Mouse (Mus musculus) heart, embryonic 12.5 days (tissue): ENCODE data around the gene Fggy. TPM values are rescaled to one million over a fixed set of nuclear protein-coding genes. Genes with fewer than 3 reads are reported as not detected.

Source experiments
- ATAC-seq: fragments of 200-750 bp; cut with Nextera tagmentation; 2 replicates; pipeline ENCODE4 v1.8.0; 2017; ENCODE audit warnings: moderate TSS enrichment, moderate library complexity; ENCODE audit not compliant: insufficient number of reproducible peaks, low FRiP score
- H3K27ac ChIP-seq: fragments of 300-500 bp; sonication (generic); 2 replicates; pipeline ENCODE4 v1.5.1; 2016; ENCODE audit warnings: mild to moderate bottlenecking, moderate library complexity; ENCODE audit not compliant: poor library complexity, severe bottlenecking
- H3K27me3 ChIP-seq: fragments of 300-500 bp; sonication (generic); replicated peaks from 2 replicates; pipeline ENCODE4 v1.6.1; 2016; ENCODE audit warnings: mild to moderate bottlenecking, moderate library complexity
- H3K36me3 ChIP-seq: fragments of 300-500 bp; sonication (generic); 2 replicates; pipeline ENCODE4 v1.6.1; 2016; ENCODE audit warnings: mild to moderate bottlenecking, moderate library complexity
- H3K4me1 ChIP-seq: fragments of 300-500 bp; sonication (generic); replicated peaks from 2 replicates; pipeline ENCODE4 v1.6.1; 2016; ENCODE audit warnings: mild to moderate bottlenecking
- H3K4me2 ChIP-seq: fragments of 300-500 bp; sonication (generic); 2 replicates; pipeline ENCODE4 v1.6.1; 2016; ENCODE audit warnings: mild to moderate bottlenecking, moderate library complexity
- H3K4me3 ChIP-seq: fragments of 300-500 bp; sonication (generic); 2 replicates; pipeline ENCODE4 v1.5.1; 2016; ENCODE audit warnings: mild to moderate bottlenecking
- H3K9ac ChIP-seq: fragments of 300-500 bp; sonication (generic); 2 replicates; pipeline ENCODE4 v1.6.1; 2016; ENCODE audit warnings: mild to moderate bottlenecking, moderate library complexity
- H3K9me3 ChIP-seq: fragments of 300-500 bp; sonication (generic); replicated peaks from 2 replicates; pipeline ENCODE4 v1.6.1; 2016; ENCODE audit warnings: mild to moderate bottlenecking, moderate library complexity
- WGBS: fragments of 180-500 bp; shearing (Covaris S2); methylation state at CpG from one replicate; pipeline ENCODE4 v1.1.7; 2016; 5-methylcytosine and 5-hydroxymethylcytosine counted together
- polyA plus RNA-seq: library from polyadenylated mRNA; unstranded; fragments of >200 nt; fragmentation: Nextera tagmentation; extraction: Ambion mirVana; gene quantifications from 2 replicates; pipeline ENCODE4 v1.2.1, GENCODE M21; 2016

The Fggy gene
- polyA plus RNA-seq, 1 experiment from 2014 or later: 5.8 TPM

- Histone ChIP-seq H3K4me3 (no peak overlapping the region), H3K36me3 (no peaks in the 10 kb centered on the region), H3K27ac (no peak overlapping the region), H3K9me3 (no peaks in the 10 kb centered on the region), H3K9ac (no peak overlapping the region), H3K4me2 (no peak overlapping the region), H3K4me1 (peaks cover 21% of the 10 kb centered on the region), H3K27me3 (no peaks in the 10 kb centered on the region)
- WGBS: 74% methylated on average over 6 of the region's 6 CpGs
- ATAC-seq: no peak
Observed at GRCm38 (mm10) chr4:95752538-95753188, 195.4 kb downstream of the Fggy start.

- H3K4me2 ChIP-seq: no peak overlapping the region
- H3K9ac ChIP-seq: no peak overlapping the region
- no peak overlapping the region for H3K27ac ChIP-seq
- WGBS: 52% methylated on average over 5 of the region's 5 CpGs
- H3K9me3 ChIP-seq: no peaks in the 10 kb centered on the region
- H3K36me3 ChIP-seq: no peaks in the 10 kb centered on the region
- no peak for ATAC-seq
- H3K4me3 ChIP-seq: no peak overlapping the region
- H3K27me3 ChIP-seq: no peaks in the 10 kb centered on the region
- no peaks in the 10 kb centered on the region for H3K4me1 ChIP-seq
Observed at GRCm38 (mm10) chr4:95759027-95759731, 201.9 kb downstream of the Fggy start.

GRCm38 (mm10) chr4:95765359-95765758, 208.1 kb downstream of the Fggy start:
- H3K4me2 ChIP-seq: no peak overlapping the region
- H3K9ac ChIP-seq: no peak overlapping the region
- ATAC-seq: no peak
- H3K9me3 ChIP-seq: no peaks in the 10 kb centered on the region
- H3K4me3 ChIP-seq: no peak overlapping the region
- H3K27me3 ChIP-seq: no peaks in the 10 kb centered on the region
- H3K36me3 ChIP-seq: no peaks in the 10 kb centered on the region
- H3K27ac ChIP-seq: no peak overlapping the region
- WGBS: 75% methylated on average over 2 of the region's 2 CpGs
- no peaks in the 10 kb centered on the region for H3K4me1 ChIP-seq

GRCm38 (mm10) chr4:95770469-95770868, 213.2 kb downstream of the Fggy start:
- no peaks in the 10 kb centered on the region for H3K9me3 ChIP-seq
- no peak for ATAC-seq
- no peak overlapping the region for H3K27ac ChIP-seq

GRCm38 (mm10) chr4:95771542-95771941, 214.2 kb downstream of the Fggy start:
- H3K27me3 ChIP-seq: no peaks in the 10 kb centered on the region
- 82% methylated on average over 3 of the region's 3 CpGs for WGBS
- no peak overlapping the region for H3K9ac ChIP-seq
- H3K36me3 ChIP-seq: no peaks in the 10 kb centered on the region
- peaks cover 12% of the 10 kb centered on the region for H3K4me1 ChIP-seq
- H3K4me2 ChIP-seq: no peak overlapping the region
- no peak for ATAC-seq
- H3K4me3 ChIP-seq: no peak overlapping the region
- H3K9me3 ChIP-seq: no peaks in the 10 kb centered on the region
- H3K27ac ChIP-seq: no peak overlapping the region

More at GRCm38 (mm10) chr4:95770469-95770868, 213.2 kb downstream of the Fggy start:
- no peaks in the 10 kb centered on the region for H3K36me3 ChIP-seq
- no peak overlapping the region for H3K9ac ChIP-seq
- peaks cover 12% of the 10 kb centered on the region for H3K4me1 ChIP-seq
- 67% methylated on average over 5 of the region's 5 CpGs for WGBS
- H3K4me3 ChIP-seq: no peak overlapping the region
- no peaks in the 10 kb centered on the region for H3K27me3 ChIP-seq
- no peak overlapping the region for H3K4me2 ChIP-seq

- H3K9me3 ChIP-seq: no peaks in the 10 kb centered on the region
- ATAC-seq: no peak
- H3K4me2 ChIP-seq: no peak overlapping the region
- no peak overlapping the region for H3K9ac ChIP-seq
- H3K27ac ChIP-seq: no peak overlapping the region
- H3K27me3 ChIP-seq: no peaks in the 10 kb centered on the region
- H3K4me1 ChIP-seq: peaks cover 12% of the 10 kb centered on the region
- no peaks in the 10 kb centered on the region for H3K36me3 ChIP-seq
- WGBS: 64% methylated on average over 4 of the region's 4 CpGs
- no peak overlapping the region for H3K4me3 ChIP-seq
Observed at GRCm38 (mm10) chr4:95771945-95772344, 214.6 kb downstream of the Fggy start.

- no peaks in the 10 kb centered on the region for H3K9me3 ChIP-seq
- H3K4me3 ChIP-seq: no peak overlapping the region
- ATAC-seq: no peak
- no peak overlapping the region for H3K9ac ChIP-seq
- no peaks in the 10 kb centered on the region for H3K27me3 ChIP-seq
- no peak overlapping the region for H3K4me2 ChIP-seq
- 63% methylated on average over 3 of the region's 3 CpGs for WGBS
- H3K27ac ChIP-seq: no peak overlapping the region
- peaks cover 12% of the 10 kb centered on the region for H3K4me1 ChIP-seq
- H3K36me3 ChIP-seq: no peaks in the 10 kb centered on the region
Observed at GRCm38 (mm10) chr4:95772663-95773062, 215.4 kb downstream of the Fggy start.

GRCm38 (mm10) chr4:95775574-95775973, 218.3 kb downstream of the Fggy start:
- Histone ChIP-seq H3K27ac (no peak overlapping the region), H3K9ac (no peak overlapping the region), H3K4me3 (no peak overlapping the region), H3K27me3 (no peaks in the 10 kb centered on the region), H3K4me1 (peaks cover 12% of the 10 kb centered on the region), H3K4me2 (no peak overlapping the region), H3K9me3 (no peaks in the 10 kb centered on the region), H3K36me3 (no peaks in the 10 kb centered on the region)
- ATAC-seq: no peak
- WGBS: 71% methylated on average over 3 of the region's 3 CpGs

- no peaks in the 10 kb centered on the region for H3K9me3 ChIP-seq
- H3K4me3 ChIP-seq: no peak overlapping the region
- ATAC-seq: no peak
- peaks cover 10% of the 10 kb centered on the region for H3K4me1 ChIP-seq
- no peak overlapping the region for H3K9ac ChIP-seq
- no peaks in the 10 kb centered on the region for H3K27me3 ChIP-seq
- H3K36me3 ChIP-seq: no peaks in the 10 kb centered on the region
- WGBS: 91% methylated on average over 2 of the region's 2 CpGs
- no peak overlapping the region for H3K27ac ChIP-seq
- no peak overlapping the region for H3K4me2 ChIP-seq
Observed at GRCm38 (mm10) chr4:95777839-95778238, 220.5 kb downstream of the Fggy start.

- Histone ChIP-seq H3K4me3 (no peak overlapping the region), H3K4me1 (peaks cover 10% of the 10 kb centered on the region), H3K36me3 (no peaks in the 10 kb centered on the region), H3K27me3 (no peaks in the 10 kb centered on the region), H3K9ac (no peak overlapping the region), H3K9me3 (no peaks in the 10 kb centered on the region), H3K27ac (no peak overlapping the region), H3K4me2 (no peak overlapping the region)
- ATAC-seq: no peak
- 85% methylated on average over 4 of the region's 4 CpGs for WGBS
Observed at GRCm38 (mm10) chr4:95778528-95778927, 221.2 kb downstream of the Fggy start.

- H3K4me2 ChIP-seq: no peak overlapping the region
- no peak for ATAC-seq
- H3K27ac ChIP-seq: no peak overlapping the region
- no peaks in the 10 kb centered on the region for H3K36me3 ChIP-seq
- H3K4me3 ChIP-seq: no peak overlapping the region
- no peaks in the 10 kb centered on the region for H3K27me3 ChIP-seq
- no peaks in the 10 kb centered on the region for H3K4me1 ChIP-seq
- no peaks in the 10 kb centered on the region for H3K9me3 ChIP-seq
- WGBS: 69% methylated on average over 4 of the region's 4 CpGs
- H3K9ac ChIP-seq: no peak overlapping the region
Observed at GRCm38 (mm10) chr4:95784146-95784895, 227.0 kb downstream of the Fggy start.
